Mouse (Mus musculus) lung, adult 2 months (tissue): ENCODE measurements around the gene Ivns1abp.

Experiments
- CTCF ChIP-seq: fragments of 200-500 bp; IDR thresholded peaks from 2 replicates; pipeline ENCODE4 v1.5.1; 2011; ENCODE audit warnings: mild to moderate bottlenecking, low read length, control low read depth; ENCODE audit not compliant: insufficient read depth
- POLR2A ChIP-seq: fragments of 200-500 bp; IDR thresholded peaks from 2 replicates; pipeline ENCODE4 v1.6.1; 2011; ENCODE audit warnings: low read depth, mild to moderate bottlenecking, control low read depth, low read length, borderline replicate concordance; ENCODE audit errors: extremely low read depth

DNA sequence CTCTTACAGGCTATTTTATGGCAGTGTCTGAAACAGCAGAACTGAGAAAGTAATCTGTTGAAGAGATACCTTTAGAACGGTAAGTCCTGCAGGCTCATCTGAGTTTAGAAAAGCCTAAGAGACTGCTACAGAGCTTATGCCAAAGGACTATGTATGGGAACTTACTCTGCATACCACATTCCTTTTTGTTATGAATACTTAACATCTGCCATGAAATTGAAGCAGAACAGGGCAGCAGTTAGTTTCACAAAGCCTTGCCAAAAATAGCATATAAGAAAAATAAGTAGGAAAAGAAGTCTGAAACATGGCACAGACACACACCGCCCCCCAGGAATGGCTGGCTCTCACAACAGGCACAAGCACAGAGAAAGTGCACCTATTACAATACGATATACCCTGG is 65.5 kb downstream of the Ivns1abp start:
- TF ChIP-seq CTCF = no peak
- no peak for TF ChIP-seq POLR2A
